Mouse (Mus musculus): ENCODE data around the gene Zfp664.

DNA sequence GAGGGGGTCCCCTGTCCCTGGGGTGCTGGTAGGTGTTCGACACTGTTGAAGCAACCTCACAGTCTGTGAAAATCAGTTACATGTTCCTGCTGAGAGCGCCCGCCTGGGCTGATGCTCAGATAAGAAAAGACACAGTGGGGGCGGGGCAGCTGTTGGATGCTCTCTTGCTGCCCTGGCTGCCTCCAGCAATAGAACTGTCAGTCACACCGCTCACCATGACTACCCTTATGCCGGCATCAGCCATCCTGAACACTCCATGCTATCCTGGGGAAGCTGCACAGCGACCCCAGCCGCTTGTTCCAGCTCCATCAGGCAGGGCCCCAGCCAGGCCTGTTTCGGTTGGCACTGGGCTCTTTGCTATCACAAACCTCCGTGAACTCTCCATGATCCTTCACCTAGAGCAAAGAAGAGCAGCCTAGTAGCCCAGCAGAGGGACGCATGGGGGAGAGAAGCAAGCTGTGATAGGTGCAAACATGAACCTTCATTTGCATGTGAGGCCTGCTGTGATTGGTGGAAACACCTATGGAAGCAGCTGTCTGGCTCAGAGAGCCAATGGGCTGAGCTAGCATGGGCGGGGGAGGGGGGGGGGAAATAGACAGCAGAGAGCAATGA, 80.8 kb downstream of the Zfp664 start:
- TF ChIP-seq GATA1 (IDR thresholded peaks at IDR 0.05; ENCODE audit: low read length) (no peak), TAL1 (IDR thresholded peaks at IDR 0.05; ENCODE audit: low read length) (no peak)
